23 mouse cellular contexts compared by ENCODE assay signal in the genomic region with DNA sequence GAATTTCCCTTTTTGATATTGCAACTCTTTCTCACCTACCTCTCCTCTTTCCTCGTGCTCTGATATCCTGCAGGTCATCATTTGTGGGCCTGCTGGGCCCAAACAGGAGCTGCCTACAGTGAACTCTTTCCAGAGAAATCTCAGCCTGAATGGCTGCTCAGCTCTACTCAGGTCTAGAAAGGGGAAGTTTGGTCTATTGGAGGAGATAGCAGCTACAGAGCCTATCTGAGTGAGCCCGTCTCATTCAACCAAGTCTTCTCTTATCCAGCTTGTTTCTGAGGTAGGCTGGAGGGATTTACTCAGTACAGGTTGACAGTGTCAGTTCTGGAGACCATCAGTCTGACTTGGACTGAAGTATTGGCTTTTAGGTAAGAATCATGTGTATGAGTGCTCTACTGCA.
A peak's percentile ranks its signal among the peaks of the same experiment; 100 is the strongest.
DNase-seq lines count a peak whose midpoint lies in the region; ATAC-seq and TF ChIP-seq lines count a peak whose summit lies in the region.
"Had no signal": no experiment of that assay in that cellular context is flagged by ENCODE, and none has a peak within 500 bp of the region (broad histone marks: within the 10 kb centered on the region; RNA-seq: fewer than 3 reads in every experiment).

No protein-coding gene starts in this region.

- ATAC-seq in liver, postnatal 0 days, result no peak
- ATAC-seq in liver, embryonic 12.5 days, result no peak
- peak; percentile 61; the same call in 1 of the 2 replicates for ATAC-seq in common myeloid progenitor, adult 5-6 weeks (replicated peaks; ENCODE audit: low read depth, poor library complexity, severe bottlenecking)
- no peak for ATAC-seq in midbrain, embryonic 14.5 days (ENCODE audit: low FRiP score, low TSS enrichment)
- ATAC-seq: activated CD4-positive, CD25-positive, alpha-beta regulatory T cell, adult 4 months; CD4-positive, CD25-positive, alpha-beta regulatory T cell, adult 4 months; forebrain, embryonic 13.5 days; forebrain, embryonic 15.5 days; forebrain, postnatal 0 days; Patski had no signal

- H3K36me3 ChIP-seq in liver, postnatal 0 days (replicated peaks; ENCODE audit: insufficient read depth, low read length), result no peaks in the 10 kb centered on the region
- H3K36me3 ChIP-seq in liver, embryonic 12.5 days, result no peaks in the 10 kb centered on the region
- H3K36me3 ChIP-seq in midbrain, embryonic 14.5 days (ENCODE audit: control insufficient read depth, insufficient read depth, low read length), result no peaks in the 10 kb centered on the region
- H3K36me3 ChIP-seq: embryonic facial prominence, embryonic 10.5 days; embryonic facial prominence, embryonic 12.5 days; forebrain, embryonic 15.5 days had no signal

- no peak for TF ChIP-seq EP300 in liver, postnatal 0 days (IDR thresholded peaks at IDR 0.05; ENCODE audit: low read depth)

- no peaks in the 10 kb centered on the region for H3K27me3 ChIP-seq in liver, postnatal 0 days (ENCODE audit: insufficient read depth, low read length)
- H3K27me3 ChIP-seq in liver, embryonic 12.5 days (replicated peaks), result no peaks in the 10 kb centered on the region
- no peaks in the 10 kb centered on the region for H3K27me3 ChIP-seq in midbrain, embryonic 14.5 days (ENCODE audit: control insufficient read depth, insufficient read depth, low read length)
- H3K27me3 ChIP-seq: CH12.LX; embryonic facial prominence, embryonic 12.5 days; forebrain, embryonic 13.5 days; forebrain, embryonic 15.5 days; Patski had no signal

- 0 out of 2 replicates have a peak, but pooled peaks have one; percentile 8 for TF ChIP-seq CTCF in liver, postnatal 0 days (IDR thresholded peaks at IDR 0.05; ENCODE audit: low read depth)

- intact Hi-C loops in left cerebral cortex, postnatal 10 days (cut with DNase I), result no loop called here

- WGBS in liver, postnatal 0 days (ENCODE audit: insufficient replicate concordance), result 58% methylated on average over 2 of the region's 2 CpGs
- WGBS in liver, embryonic 12.5 days (ENCODE audit: insufficient replicate concordance), result 42% methylated on average over 2 of the region's 2 CpGs
- WGBS in midbrain, embryonic 14.5 days, result 100% methylated on average over 2 of the region's 2 CpGs

- H3K4me3 ChIP-seq in liver, postnatal 0 days (ENCODE audit: low read depth, low read length), result no peak overlapping the region
- no peak overlapping the region for H3K4me3 ChIP-seq in liver, embryonic 12.5 days
- H3K4me3 ChIP-seq in midbrain, embryonic 14.5 days (replicated peaks; ENCODE audit: low read depth, low read length), result no peak overlapping the region
- H3K4me3 ChIP-seq: embryonic facial prominence, embryonic 10.5 days; embryonic facial prominence, embryonic 12.5 days; forebrain, embryonic 13.5 days; forebrain, embryonic 15.5 days had no signal

- no peaks in the 10 kb centered on the region for H3K9me3 ChIP-seq in liver, postnatal 0 days (ENCODE audit: low read length)
- peaks cover 11% of the 10 kb centered on the region; the same call in 1 of the 2 replicates for H3K9me3 ChIP-seq in liver, embryonic 12.5 days (replicated peaks)
- H3K9me3 ChIP-seq in midbrain, embryonic 14.5 days (ENCODE audit: control insufficient read depth, low read length), result peaks cover 6% of the 10 kb centered on the region; the same call in 1 of the 2 replicates
- H3K9me3 ChIP-seq: forebrain, embryonic 15.5 days had no signal

- H3K9ac ChIP-seq in liver, postnatal 0 days (replicated peaks), result no peak overlapping the region
- no peak overlapping the region for H3K9ac ChIP-seq in liver, embryonic 12.5 days
- H3K9ac ChIP-seq in midbrain, embryonic 14.5 days (replicated peaks; ENCODE audit: low read length), result no peak overlapping the region
- H3K9ac ChIP-seq: embryonic facial prominence, embryonic 12.5 days; forebrain, embryonic 13.5 days; forebrain, embryonic 15.5 days; forebrain, postnatal 0 days had no signal

- H3K4me2 ChIP-seq in liver, postnatal 0 days (ENCODE audit: low read depth, low read length), result no peak overlapping the region
- H3K4me2 ChIP-seq in liver, embryonic 12.5 days, result no peak overlapping the region
- H3K4me2 ChIP-seq in midbrain, embryonic 14.5 days (ENCODE audit: low read length), result no peak overlapping the region
- H3K4me2 ChIP-seq: embryonic facial prominence, embryonic 12.5 days; forebrain, embryonic 13.5 days; forebrain, embryonic 15.5 days had no signal

- no peak for DNase-seq in liver, postnatal 0 days
- no peak for DNase-seq in left cerebral cortex, postnatal 10 days (ENCODE audit: extremely low spot score in 1 of 2, low spot score in 2 of 2)
- no peak for DNase-seq in midbrain, embryonic 14.5 days
- DNase-seq: adrenal gland, adult 8-10 months; adrenal gland, postnatal 14 days; adrenal gland, postnatal 36 days; B cell, adult 2 months; cerebellum, adult 18-20 months; cerebellum, adult 8-10 months; cerebellum, adult 9-11 months; cerebellum, postnatal 14 days; cerebellum, postnatal 36 days; forebrain, postnatal 0 days had no signal

- no peaks in the 10 kb centered on the region for H3K4me1 ChIP-seq in liver, postnatal 0 days (ENCODE audit: insufficient read depth)
- H3K4me1 ChIP-seq in liver, embryonic 12.5 days, result peaks cover 6% of the 10 kb centered on the region; the same call in 1 of the 2 replicates
- peaks cover 3% of the 10 kb centered on the region; the same call in 1 of the 2 replicates for H3K4me1 ChIP-seq in midbrain, embryonic 14.5 days (ENCODE audit: control insufficient read depth, insufficient read depth, low read length)
- H3K4me1 ChIP-seq: embryonic facial prominence, embryonic 12.5 days; forebrain, embryonic 13.5 days; forebrain, embryonic 15.5 days had no signal

- H3K27ac ChIP-seq in liver, postnatal 0 days (ENCODE audit: low read depth), result no peak overlapping the region
- H3K27ac ChIP-seq in liver, embryonic 12.5 days, result no peak overlapping the region
- H3K27ac ChIP-seq in midbrain, embryonic 14.5 days (replicated peaks; ENCODE audit: low read depth, low read length), result no peak overlapping the region
- H3K27ac ChIP-seq: embryonic facial prominence, embryonic 10.5 days; embryonic facial prominence, embryonic 12.5 days; forebrain, embryonic 13.5 days; forebrain, embryonic 15.5 days had no signal
